ENCODE assay signal across 9 mouse cellular contexts in the genomic region with DNA sequence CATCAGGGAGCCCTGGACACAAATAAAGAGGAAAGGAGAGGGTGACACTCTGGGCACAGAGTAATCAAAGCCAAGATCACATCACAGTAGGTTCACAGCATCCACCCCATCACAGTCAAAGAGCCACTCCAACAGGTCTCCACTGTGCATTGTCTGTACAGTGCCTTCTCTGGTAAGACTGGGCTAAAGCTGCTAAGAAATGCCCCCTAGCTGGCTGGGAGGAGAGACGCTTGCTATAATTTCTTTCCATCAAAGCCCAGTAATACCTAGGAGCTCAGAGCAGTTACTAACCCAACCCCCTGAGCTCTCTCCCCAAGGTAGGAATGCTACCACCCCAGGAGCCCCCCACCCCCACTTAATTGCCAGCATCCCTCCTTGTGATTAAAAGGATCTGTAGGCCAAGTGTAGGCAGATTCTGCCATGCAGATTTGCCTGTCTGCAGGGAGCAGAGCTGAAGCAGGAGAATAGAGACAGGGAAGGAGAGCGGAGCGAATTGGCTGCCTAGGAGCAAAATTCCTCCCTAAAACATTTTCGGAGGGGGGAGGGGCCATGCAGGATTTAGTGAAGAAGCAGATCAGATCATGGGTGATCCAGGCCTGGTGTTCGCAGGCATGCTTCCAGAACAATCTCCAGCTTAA. TPM values are rescaled to one million over a fixed set of nuclear protein-coding genes. Genes with fewer than 3 reads are reported as not detected.
DNase-seq lines count a peak whose midpoint lies in the region; ATAC-seq lines count a peak whose summit lies in the region.
"Had no signal": no experiment of that assay in that cellular context is flagged by ENCODE, and none has a peak within 500 bp of the region (broad histone marks: within the 10 kb centered on the region; RNA-seq: fewer than 3 reads in every experiment).

No protein-coding gene starts in this region.

- H3K9me3 ChIP-seq in heart, embryonic 12.5 days (replicated peaks): no peaks in the 10 kb centered on the region
- no peaks in the 10 kb centered on the region for H3K9me3 ChIP-seq in embryonic facial prominence, embryonic 15.5 days (replicated peaks)

- H3K4me1 ChIP-seq in heart, embryonic 12.5 days (replicated peaks): peaks cover 32% of the 10 kb centered on the region
- H3K4me1 ChIP-seq in embryonic facial prominence, embryonic 15.5 days: peaks cover 38% of the 10 kb centered on the region

- WGBS in heart, embryonic 12.5 days: 35% methylated on average over 5 of the region's 5 CpGs
- 20% methylated on average over 5 of the region's 5 CpGs for WGBS in embryonic facial prominence, embryonic 15.5 days

- H3K27ac ChIP-seq in heart, embryonic 12.5 days (ENCODE audit: poor library complexity, severe bottlenecking): no peak overlapping the region
- H3K27ac ChIP-seq in embryonic facial prominence, embryonic 15.5 days (replicated peaks): no peak overlapping the region

- DNase-seq in heart, postnatal 25 days (ENCODE audit: low spot score): no peak
- peak; percentile 30 for DNase-seq in MN1 (ENCODE audit: low spot score)
- DNase-seq in mesoderm, embryonic 11.5 days (ENCODE audit: low read depth, low spot score): peak; percentile 33
- DNase-seq in ovary, adult 18-20 months (ENCODE audit: low spot score): no peak
- no peak for DNase-seq in thymus, postnatal 36 days
- DNase-seq: thymus, postnatal 14 days had no signal

- no peak for ATAC-seq in heart, embryonic 12.5 days (ENCODE audit: insufficient number of reproducible peaks, low FRiP score)
- no peak for ATAC-seq in embryonic facial prominence, embryonic 15.5 days (ENCODE audit: insufficient number of reproducible peaks, low FRiP score, low TSS enrichment, low read depth)
- ATAC-seq in activated CD4-positive, CD25-positive, alpha-beta regulatory T cell, adult 4 months: no peak

- peak overlapping the region; percentile 91 for H3K4me3 ChIP-seq in heart, embryonic 12.5 days
- H3K4me3 ChIP-seq in embryonic facial prominence, embryonic 15.5 days (replicated peaks): no peak overlapping the region; the same call in 1 of the 2 replicates

- peak overlapping the region; percentile 97 for H3K4me2 ChIP-seq in heart, embryonic 12.5 days
- H3K4me2 ChIP-seq in embryonic facial prominence, embryonic 15.5 days (replicated peaks): peak overlapping the region; percentile 28

- intact Hi-C loops in heart, postnatal 25 days (cut with DNase I): loop anchor here (5.0 kb wide), 1 partner anchor 47 kb away; no protein-coding TSS in a partner anchor

- no peaks in the 10 kb centered on the region for H3K36me3 ChIP-seq in heart, embryonic 12.5 days
- H3K36me3 ChIP-seq in embryonic facial prominence, embryonic 15.5 days: no peaks in the 10 kb centered on the region

- no peaks in the 10 kb centered on the region for H3K27me3 ChIP-seq in heart, embryonic 12.5 days (replicated peaks)
- peaks cover 52% of the 10 kb centered on the region for H3K27me3 ChIP-seq in embryonic facial prominence, embryonic 15.5 days

- H3K9ac ChIP-seq in heart, embryonic 12.5 days: peak overlapping the region; percentile 28; the same call in 1 of the 2 replicates
- no peak overlapping the region for H3K9ac ChIP-seq in embryonic facial prominence, embryonic 15.5 days

RNA-seq across cellular contexts. Expression of gene Plxna4, which starts 3.6 kb away (rescaled TPM):
- polyA plus RNA-seq in heart, embryonic 12.5 days (2016; fragmentation: Nextera tagmentation; extraction: Ambion mirVana): 9.5 and 10.8 TPM in 2 replicates
- 10 to 100 TPM; 12.7 to 14.1 TPM for total RNA-seq in heart, postnatal 25 days (2021)
- 2.6 and 3.1 TPM in 2 replicates for polyA plus RNA-seq in embryonic facial prominence, embryonic 15.5 days (2015; fragmentation: Nextera tagmentation; extraction: Ambion mirVana)
- polyA plus RNA-seq in activated CD4-positive, CD25-positive, alpha-beta regulatory T cell, adult 4 months (2017; shearing (Covaris generic)): not detected

Comparison
In these comparisons a context has a peak if more than half of its experiments do, and no peak if none do; other contexts are left out.
1. DNase-seq: peak in MN1 (single experiment) and mesoderm, embryonic 11.5 days (single experiment); none in heart, postnatal 25 days (single experiment), ovary, adult 18-20 months (single experiment) and thymus, postnatal 36 days (0 of 2).